Mouse (Mus musculus): ENCODE measurements around the gene Slc41a3. TPM values are rescaled to one million over a fixed set of nuclear protein-coding genes. Genes with fewer than 3 reads are reported as not detected.
"Not testable (repeated sequence)": the region's sequence is repeated elsewhere in the genome, so short reads cannot be mapped to it uniquely, and the experiment has no call there.

Gene Slc41a3
- polyA plus RNA-seq, 1 experiment from 2014 or later, result 41.3 TPM

GRCm38 (mm10) chr6:90624733-90625132, 20.2 kb downstream of the Slc41a3 start:
- H3K27ac ChIP-seq (replicated peaks), result peak overlapping the region; percentile 97
- H3K4me2 ChIP-seq, result peak overlapping the region; percentile 73
- WGBS (ENCODE audit: insufficient replicate concordance), result 18% methylated on average over 11 of the region's 11 CpGs
- no peaks in the 10 kb centered on the region for H3K9me3 ChIP-seq (replicated peaks)
- peaks cover 52% of the 10 kb centered on the region for H3K36me3 ChIP-seq (replicated peaks)
- H3K4me3 ChIP-seq (replicated peaks), result peak overlapping the region; percentile 61
- ATAC-seq (ENCODE audit: insufficient read depth), result peak; percentile 38
- H3K4me1 ChIP-seq (replicated peaks), result peaks cover 94% of the 10 kb centered on the region
- peak overlapping the region; percentile 78 for H3K9ac ChIP-seq
- no peaks in the 10 kb centered on the region for H3K27me3 ChIP-seq

- no peak for ATAC-seq (ENCODE audit: insufficient read depth)
- Histone ChIP-seq H3K4me2 (peak overlapping the region; percentile 73), H3K27me3 (no peaks in the 10 kb centered on the region), H3K36me3 (replicated peaks) (peaks cover 58% of the 10 kb centered on the region), H3K27ac (replicated peaks) (peak overlapping the region; percentile 97), H3K4me3 (replicated peaks) (peak overlapping the region; percentile 61), H3K9ac (peak overlapping the region; percentile 78), H3K4me1 (replicated peaks) (peaks cover 92% of the 10 kb centered on the region), H3K9me3 (replicated peaks) (no peaks in the 10 kb centered on the region)
- 76% methylated on average over 7 of the region's 7 CpGs for WGBS (ENCODE audit: insufficient replicate concordance)
Measured at GRCm38 (mm10) chr6:90625207-90625994, 20.9 kb downstream of the Slc41a3 start.

GRCm38 (mm10) chr6:90627556-90627955, 23.0 kb downstream of the Slc41a3 start:
- H3K4me3 ChIP-seq (replicated peaks), result no peak overlapping the region
- H3K4me1 ChIP-seq (replicated peaks), result peaks cover 70% of the 10 kb centered on the region
- peak overlapping the region; percentile 21; the same call in 1 of the 2 replicates for H3K27ac ChIP-seq (replicated peaks)
- 69% methylated on average over 4 of the region's 4 CpGs for WGBS (ENCODE audit: insufficient replicate concordance)
- no peak overlapping the region for H3K9ac ChIP-seq
- H3K36me3 ChIP-seq (replicated peaks), result peaks cover 80% of the 10 kb centered on the region
- no peak overlapping the region for H3K4me2 ChIP-seq
- H3K27me3 ChIP-seq, result no peaks in the 10 kb centered on the region
- ATAC-seq (ENCODE audit: insufficient read depth), result no peak
- no peaks in the 10 kb centered on the region for H3K9me3 ChIP-seq (replicated peaks)

- Histone ChIP-seq H3K4me1 (replicated peaks) (peaks cover 51% of the 10 kb centered on the region), H3K9me3 (replicated peaks) (no peaks in the 10 kb centered on the region), H3K4me2 (no peak overlapping the region), H3K27ac (replicated peaks) (peak overlapping the region; percentile 2; the same call in 1 of the 2 replicates), H3K4me3 (replicated peaks) (no peak overlapping the region), H3K9ac (no peak overlapping the region), H3K27me3 (no peaks in the 10 kb centered on the region), H3K36me3 (replicated peaks) (peaks cover 97% of the 10 kb centered on the region)
- no peak for ATAC-seq (ENCODE audit: insufficient read depth)
- 56% methylated on average over 6 of the region's 6 CpGs for WGBS (ENCODE audit: insufficient replicate concordance)
Measured at GRCm38 (mm10) chr6:90629506-90629905, 25.0 kb downstream of the Slc41a3 start.

- no peak overlapping the region for H3K27ac ChIP-seq (replicated peaks)
- no peaks in the 10 kb centered on the region for H3K27me3 ChIP-seq
- H3K9ac ChIP-seq, result no peak overlapping the region
- 78% methylated on average over 7 of the region's 7 CpGs for WGBS (ENCODE audit: insufficient replicate concordance)
- peaks cover 98% of the 10 kb centered on the region for H3K36me3 ChIP-seq (replicated peaks)
- H3K9me3 ChIP-seq (replicated peaks), result no peaks in the 10 kb centered on the region
- no peak overlapping the region for H3K4me3 ChIP-seq (replicated peaks)
- H3K4me2 ChIP-seq, result no peak overlapping the region
- no peak for ATAC-seq (ENCODE audit: insufficient read depth)
- peaks cover 49% of the 10 kb centered on the region for H3K4me1 ChIP-seq (replicated peaks)
Measured at GRCm38 (mm10) chr6:90630427-90630826, 25.9 kb downstream of the Slc41a3 start.

- 78% methylated on average over 3 of the region's 3 CpGs for WGBS (ENCODE audit: insufficient replicate concordance)
- H3K36me3 ChIP-seq (replicated peaks), result peaks cover 98% of the 10 kb centered on the region
Measured at GRCm38 (mm10) chr6:90632526-90632925, 28.0 kb downstream of the Slc41a3 start.

GRCm38 (mm10) chr6:90635081-90635480, 30.6 kb downstream of the Slc41a3 start:
- WGBS (ENCODE audit: insufficient replicate concordance), result 56% methylated on average over 4 of the region's 4 CpGs
- H3K27me3 ChIP-seq, result no peaks in the 10 kb centered on the region
- H3K4me2 ChIP-seq, result no peak overlapping the region
- no peak overlapping the region for H3K9ac ChIP-seq
- H3K9me3 ChIP-seq (replicated peaks), result no peaks in the 10 kb centered on the region
- no peak overlapping the region for H3K27ac ChIP-seq (replicated peaks)
- ATAC-seq (ENCODE audit: insufficient read depth), result no peak
- peaks cover 8% of the 10 kb centered on the region for H3K4me1 ChIP-seq (replicated peaks)
- H3K4me3 ChIP-seq (replicated peaks), result no peak overlapping the region
- peaks cover 98% of the 10 kb centered on the region for H3K36me3 ChIP-seq (replicated peaks)

More at GRCm38 (mm10) chr6:90632526-90632925, 28.0 kb downstream of the Slc41a3 start:
- ATAC-seq (ENCODE audit: insufficient read depth); H3K4me3 ChIP-seq (replicated peaks); H3K4me2 ChIP-seq; H3K9me3 ChIP-seq (replicated peaks); H3K9ac ChIP-seq; H3K27ac ChIP-seq (replicated peaks); H3K27me3 ChIP-seq: not testable (repeated sequence)
- H3K4me1 ChIP-seq (replicated peaks), result peaks cover 31% of the 10 kb centered on the region

- Histone ChIP-seq H3K27me3 (no peaks in the 10 kb centered on the region), H3K4me2 (no peak overlapping the region), H3K36me3 (replicated peaks) (peaks cover 98% of the 10 kb centered on the region), H3K4me3 (replicated peaks) (no peak overlapping the region), H3K9ac (no peak overlapping the region), H3K9me3 (replicated peaks) (no peaks in the 10 kb centered on the region), H3K27ac (replicated peaks) (no peak overlapping the region), H3K4me1 (replicated peaks) (peaks cover 8% of the 10 kb centered on the region)
- no peak for ATAC-seq (ENCODE audit: insufficient read depth)
- 82% methylated on average over 3 of the region's 3 CpGs for WGBS (ENCODE audit: insufficient replicate concordance)
Measured at GRCm38 (mm10) chr6:90635611-90636010, 31.1 kb downstream of the Slc41a3 start.

- no peak overlapping the region for H3K4me2 ChIP-seq
- peaks cover 88% of the 10 kb centered on the region for H3K36me3 ChIP-seq (replicated peaks)
- no peaks in the 10 kb centered on the region for H3K9me3 ChIP-seq (replicated peaks)
- WGBS (ENCODE audit: insufficient replicate concordance), result 76% methylated on average over 3 of the region's 3 CpGs
- H3K27ac ChIP-seq (replicated peaks), result no peak overlapping the region
- H3K4me1 ChIP-seq (replicated peaks), result 0 out of 2 replicates have a peak, but pooled peaks cover 4% of the 10 kb centered on the region
- H3K4me3 ChIP-seq (replicated peaks), result no peak overlapping the region
- no peaks in the 10 kb centered on the region for H3K27me3 ChIP-seq
- no peak overlapping the region for H3K9ac ChIP-seq
- no peak for ATAC-seq (ENCODE audit: insufficient read depth)
Measured at GRCm38 (mm10) chr6:90643057-90643456, 38.5 kb downstream of the Slc41a3 start.

- H3K27ac ChIP-seq (replicated peaks), result no peak overlapping the region
- 0 out of 2 replicates have a peak, but pooled peaks cover 4% of the 10 kb centered on the region for H3K4me1 ChIP-seq (replicated peaks)
- no peak for ATAC-seq (ENCODE audit: insufficient read depth)
- H3K27me3 ChIP-seq, result no peaks in the 10 kb centered on the region
- H3K9me3 ChIP-seq (replicated peaks), result no peaks in the 10 kb centered on the region
- H3K36me3 ChIP-seq (replicated peaks), result peaks cover 69% of the 10 kb centered on the region
- no peak overlapping the region for H3K4me2 ChIP-seq
- no peak overlapping the region for H3K9ac ChIP-seq
- H3K4me3 ChIP-seq (replicated peaks), result no peak overlapping the region
- 59% methylated on average over 4 of the region's 4 CpGs for WGBS (ENCODE audit: insufficient replicate concordance)
Measured at GRCm38 (mm10) chr6:90644965-90645364, 40.4 kb downstream of the Slc41a3 start.

- 0 out of 2 replicates have a peak, but pooled peaks cover 4% of the 10 kb centered on the region for H3K4me1 ChIP-seq (replicated peaks)
- H3K36me3 ChIP-seq (replicated peaks), result peaks cover 34% of the 10 kb centered on the region
- H3K27ac ChIP-seq (replicated peaks), result no peak overlapping the region
- no peak overlapping the region for H3K4me2 ChIP-seq
- H3K4me3 ChIP-seq (replicated peaks), result no peak overlapping the region
- no peak for ATAC-seq (ENCODE audit: insufficient read depth)
- H3K9me3 ChIP-seq (replicated peaks), result no peaks in the 10 kb centered on the region
- H3K27me3 ChIP-seq, result no peaks in the 10 kb centered on the region
- H3K9ac ChIP-seq, result no peak overlapping the region
- 86% methylated on average over 6 of the region's 6 CpGs for WGBS (ENCODE audit: insufficient replicate concordance)
Measured at GRCm38 (mm10) chr6:90648391-90648790, 43.9 kb downstream of the Slc41a3 start.

Measured in liver, embryonic 15.5 days (tissue).